Mouse (Mus musculus) spleen, adult 2 months (tissue): ENCODE data around the gene Vps18.

Experiments
- CTCF ChIP-seq: fragments of 200-500 bp; IDR thresholded peaks from 2 replicates; pipeline ENCODE4 v1.5.1; 2011; ENCODE audit warnings: mild to moderate bottlenecking, inconsistent platforms; ENCODE audit not compliant: insufficient read depth, insufficient read length, insufficient replicate concordance; ENCODE audit errors: extremely low read depth
- POLR2A ChIP-seq: fragments of 200-500 bp; IDR thresholded peaks from 2 replicates; pipeline ENCODE4 v1.6.1; 2011; ENCODE audit warnings: low read depth, low read length, inconsistent platforms

DNA sequence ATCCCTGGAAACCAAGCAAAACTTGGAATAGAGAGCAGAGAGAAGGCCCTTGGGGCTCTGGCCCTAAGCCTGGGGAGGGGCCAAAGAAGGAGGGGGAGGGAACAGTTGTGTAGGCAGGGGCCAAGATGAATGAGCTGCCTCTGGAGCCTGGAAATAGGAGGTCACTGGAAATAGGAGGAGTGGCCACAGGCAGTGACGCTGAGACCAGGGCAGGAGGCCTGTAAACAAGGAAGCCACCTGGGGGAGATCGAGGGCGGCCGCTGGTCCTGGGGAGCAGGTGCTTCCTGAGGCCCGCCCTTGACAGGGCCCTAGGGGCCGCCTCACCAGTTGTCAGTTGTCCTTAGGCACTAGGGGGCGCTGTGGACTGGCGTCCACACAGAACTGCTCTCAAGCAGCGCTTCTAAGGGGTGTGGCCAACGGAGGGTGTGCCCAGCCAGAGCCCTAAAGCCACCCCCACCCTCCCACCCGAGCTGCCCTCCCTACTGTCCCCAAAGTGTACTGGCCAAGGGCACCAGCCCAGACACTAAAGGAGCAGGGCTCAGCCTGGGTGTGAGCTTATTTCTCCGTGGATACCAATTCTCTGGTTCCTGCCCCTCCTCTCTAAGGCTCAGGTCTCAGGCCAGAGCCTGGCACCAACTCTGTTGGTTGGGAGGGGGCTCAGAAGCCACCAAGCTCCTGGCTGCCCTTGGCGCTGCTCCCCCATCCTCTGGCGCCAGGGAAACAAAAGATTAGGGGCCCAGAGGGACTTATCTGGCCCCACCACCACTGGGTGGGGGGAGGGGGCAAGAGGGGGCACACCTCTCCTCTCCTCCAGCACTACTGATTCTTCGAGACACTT, 11.7 kb downstream of the Vps18 start:
- TF ChIP-seq CTCF (peak; percentile 82), POLR2A (no peak)
